Mouse (Mus musculus): ENCODE measurements around the gene H2al1i. TPM values are rescaled to one million over a fixed set of nuclear protein-coding genes. Genes with fewer than 3 reads are reported as not detected.

H2al1i gene
- polyA plus RNA-seq (2021; fragmentation: Nextera tagmentation) = not detected in 2 replicates
- long read RNA-seq, experiment 1 = 0 reads
- long read RNA-seq, experiment 2 = 0 reads

GRCm38 (mm10) chrX:11324359-11324758, at the start of gene H2al1i:
H2al1i (plus strand) TSS chrX:11324659.

GRCm38 (mm10) chrX:11298957-11299356, 25.5 kb upstream of the H2al1i start, which contains the start of gene H2al1a:
H2al1a (plus strand) TSS chrX:11299257.

DNA sequence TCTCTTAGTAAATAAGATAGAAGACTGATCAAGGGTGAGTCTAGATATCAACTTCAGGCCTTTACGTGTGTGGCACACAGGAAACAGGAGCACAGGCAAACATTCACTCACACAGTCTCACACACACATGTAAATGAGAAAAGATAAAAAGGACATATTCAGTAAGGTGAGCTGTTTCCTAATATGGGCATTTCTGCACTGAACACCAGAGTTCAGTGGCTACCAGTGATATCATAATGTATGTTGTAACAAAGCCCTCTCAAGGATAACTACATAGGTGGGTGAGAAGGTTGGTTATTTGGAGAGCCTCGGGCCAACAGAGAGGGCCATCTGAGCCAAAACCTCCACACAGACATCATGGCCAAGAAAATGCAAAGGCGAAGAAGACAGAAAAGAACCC, 22.3 kb upstream of the H2al1i start, which contains the start of gene H2al1b:
H2al1b (plus strand) TSS at position 301 of the 400 bp plus-strand sequence.

GRCm38 (mm10) chrX:11305355-11305754, 19.1 kb upstream of the H2al1i start, which contains the start of gene H2al1c:
H2al1c (plus strand) TSS chrX:11305655.

DNA sequence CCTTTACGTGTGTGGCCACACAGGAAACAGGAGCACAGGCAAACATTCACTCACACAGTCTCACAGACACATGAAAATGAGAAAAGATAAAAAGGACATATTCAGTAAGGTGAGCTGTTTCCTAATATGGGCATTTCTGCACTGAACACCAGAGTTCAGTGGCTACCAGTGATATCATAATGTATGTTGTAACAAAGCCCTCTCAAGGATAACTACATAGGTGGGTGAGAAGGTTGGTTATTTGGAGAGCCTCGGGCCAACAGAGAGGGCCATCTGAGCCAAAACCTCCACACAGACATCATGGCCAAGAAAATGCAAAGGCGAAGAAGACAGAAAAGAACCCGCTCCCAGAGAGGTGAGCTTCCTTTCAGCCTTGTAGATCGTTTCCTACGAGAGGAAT, 15.9 kb upstream of the H2al1i start, which contains the start of gene H2al1d:
H2al1d (plus strand) TSS at position 301 of the 400 bp plus-strand sequence.

DNA sequence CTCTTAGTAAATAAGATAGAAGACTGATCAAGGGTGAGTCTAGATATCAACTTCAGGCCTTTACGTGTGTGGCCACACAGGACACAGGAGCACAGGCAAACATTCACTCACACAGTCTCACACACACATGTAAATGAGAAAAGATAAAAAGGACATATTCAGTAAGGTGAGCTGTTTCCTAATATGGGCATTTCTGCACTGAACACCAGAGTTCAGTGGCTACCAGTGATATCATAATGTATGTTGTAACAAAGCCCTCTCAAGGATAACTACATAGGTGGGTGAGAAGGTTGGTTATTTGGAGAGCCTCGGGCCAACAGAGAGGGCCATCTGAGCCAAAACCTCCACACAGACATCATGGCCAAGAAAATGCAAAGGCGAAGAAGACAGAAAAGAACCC, 12.8 kb upstream of the H2al1i start, which contains the start of gene H2al1e:
H2al1e (plus strand) TSS at position 301 of the 400 bp plus-strand sequence.

GRCm38 (mm10) chrX:11314858-11315257, 9.6 kb upstream of the H2al1i start, which contains the start of gene H2al1f:
H2al1f (plus strand) TSS chrX:11315158.

GRCm38 (mm10) chrX:11317956-11318355, 6.5 kb upstream of the H2al1i start, which contains the start of gene H2al1g:
H2al1g (plus strand) TSS chrX:11318256.

DNA sequence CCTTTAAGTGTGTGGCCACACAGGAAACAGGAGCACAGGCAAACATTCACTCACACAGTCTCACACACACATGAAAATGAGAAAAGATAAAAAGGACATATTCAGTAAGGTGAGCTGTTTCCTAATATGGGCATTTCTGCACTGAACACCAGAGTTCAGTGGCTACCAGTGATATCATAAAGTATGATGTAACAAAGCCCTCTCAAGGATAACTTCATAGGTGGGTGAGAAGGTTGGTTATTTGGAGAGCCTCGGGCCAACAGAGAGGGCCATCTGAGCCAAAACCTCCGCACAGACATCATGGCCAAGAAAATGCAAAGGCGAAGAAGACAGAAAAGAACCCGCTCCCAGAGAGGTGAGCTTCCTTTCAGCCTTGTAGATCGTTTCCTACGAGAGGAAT, 3.3 kb upstream of the H2al1i start, which contains the start of gene H2al1h:
H2al1h (plus strand) TSS at position 301 of the 400 bp plus-strand sequence.

DNA sequence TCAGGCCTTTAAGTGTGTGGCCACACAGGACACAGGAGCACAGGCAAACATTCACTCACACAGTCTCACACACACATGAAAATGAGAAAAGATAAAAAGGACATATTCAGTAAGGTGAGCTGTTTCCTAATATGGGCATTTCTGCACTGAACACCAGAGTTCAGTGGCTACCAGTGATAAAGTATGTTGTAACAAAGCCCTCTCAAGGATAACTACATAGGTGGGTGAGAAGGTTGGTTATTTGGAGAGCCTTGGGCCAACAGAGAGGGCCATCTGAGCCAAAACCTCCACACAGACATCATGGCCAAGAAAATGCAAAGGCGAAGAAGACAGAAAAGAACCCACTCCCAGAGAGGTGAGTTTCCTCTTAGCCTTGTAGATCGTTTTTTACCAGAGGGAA, 3.1 kb downstream of the H2al1i start, which contains the start of gene H2al1j:
H2al1j (plus strand) TSS at position 301 of the 400 bp plus-strand sequence.

Other genes with a start within 250 kb of the H2al1i start
- gene H2al1a, start 25.4 kb upstream of the H2al1i start, polyA plus RNA-seq (2021; fragmentation: Nextera tagmentation) = not detected in 2 replicates
- not detected in 2 replicates for gene H2al1b, start 22.2 kb upstream of the H2al1i start, polyA plus RNA-seq (2021; fragmentation: Nextera tagmentation)
- not detected in 2 replicates for gene H2al1c, start 19.0 kb upstream of the H2al1i start, polyA plus RNA-seq (2021; fragmentation: Nextera tagmentation)
- gene H2al1d, start 15.8 kb upstream of the H2al1i start, polyA plus RNA-seq (2021; fragmentation: Nextera tagmentation) = not detected in 2 replicates
- not detected in 2 replicates for gene H2al1e, start 12.7 kb upstream of the H2al1i start, polyA plus RNA-seq (2021; fragmentation: Nextera tagmentation)
- gene H2al1f, start 9.5 kb upstream of the H2al1i start, polyA plus RNA-seq (2021; fragmentation: Nextera tagmentation) = not detected in 2 replicates
- gene H2al1g, start 6.4 kb upstream of the H2al1i start, polyA plus RNA-seq (2021; fragmentation: Nextera tagmentation) = not detected in 2 replicates
- gene H2al1h, start 3.2 kb upstream of the H2al1i start, polyA plus RNA-seq (2021; fragmentation: Nextera tagmentation) = not detected in 2 replicates
- gene H2al1j, start 3.2 kb downstream of the H2al1i start, polyA plus RNA-seq (2021; fragmentation: Nextera tagmentation) = not detected in 2 replicates

All from layer of hippocampus, adult 6 months (tissue).